ENCODE assay signal across 31 mouse cellular contexts in genomic region chr1:25644256-25644655, GRCm38 (mm10).
DNase-seq lines count a peak whose midpoint lies in the region; ATAC-seq and TF ChIP-seq lines count a peak whose summit lies in the region.
"Had no signal": no experiment of that assay in that cellular context is flagged by ENCODE, and none has a peak within 500 bp of the region (broad histone marks: within the 10 kb centered on the region; RNA-seq: fewer than 3 reads in every experiment).

No protein-coding gene starts in this region.

- no peak overlapping the region for H3K4me2 ChIP-seq in forebrain, postnatal 0 days (ENCODE audit: low read depth)
- no peak overlapping the region for H3K4me2 ChIP-seq in forebrain, embryonic 12.5 days
- H3K4me2 ChIP-seq: embryonic facial prominence, embryonic 13.5 days; forebrain, embryonic 13.5 days; heart, embryonic 12.5 days; heart, embryonic 15.5 days; hindbrain, embryonic 13.5 days had no signal

- peak; percentile 26 for DNase-seq in forebrain, postnatal 0 days
- peak; percentile 14 to 29 for DNase-seq in layer of hippocampus, adult 2 months (ENCODE audit: low spot score in 2 of 2)
- DNase-seq in layer of hippocampus, adult 11-12 months (ENCODE audit: low spot score): no peak
- peak; percentile 16 for DNase-seq in right cerebral cortex, postnatal 25 days
- DNase-seq in right cerebral cortex, adult 2 months (ENCODE audit: low spot score in 2 of 2): no peak
- DNase-seq in thymus, postnatal 0 days (ENCODE audit: low spot score): no peak
- DNase-seq: adrenal gland, postnatal 10 days; adrenal gland, postnatal 36 days; cerebellum, adult 11 months; cerebellum, adult 2 months; cerebellum, adult 9-11 months; cerebellum, postnatal 25 days; embryo, embryonic 11 days; gastrocnemius, postnatal 25 days; heart, adult 18-20 months; heart, postnatal 10 days; heart, postnatal 36 days had no signal

- H3K27ac ChIP-seq in forebrain, postnatal 0 days (ENCODE audit: low read depth, low read length): no peak overlapping the region
- no peak overlapping the region for H3K27ac ChIP-seq in forebrain, embryonic 12.5 days
- H3K27ac ChIP-seq in layer of hippocampus, adult 2 months: peak overlapping the region; percentile 24; the same call in 1 of the 2 replicates
- H3K27ac ChIP-seq: embryonic facial prominence, embryonic 10.5 days; embryonic facial prominence, embryonic 13.5 days; forebrain, embryonic 13.5 days; heart, embryonic 15.5 days; hindbrain, embryonic 10.5 days; hindbrain, embryonic 13.5 days had no signal

- H3K27me3 ChIP-seq in forebrain, postnatal 0 days (ENCODE audit: insufficient read depth, low read length): no peaks in the 10 kb centered on the region
- no peaks in the 10 kb centered on the region for H3K27me3 ChIP-seq in forebrain, embryonic 12.5 days
- H3K27me3 ChIP-seq: CH12.LX; embryonic facial prominence, embryonic 13.5 days; forebrain, embryonic 13.5 days; heart, embryonic 12.5 days; heart, embryonic 15.5 days; hindbrain, embryonic 13.5 days had no signal

- no peak overlapping the region for H3K9ac ChIP-seq in forebrain, postnatal 0 days
- no peak overlapping the region for H3K9ac ChIP-seq in forebrain, embryonic 12.5 days
- H3K9ac ChIP-seq: embryonic facial prominence, embryonic 13.5 days; forebrain, embryonic 13.5 days; heart, embryonic 12.5 days; heart, embryonic 15.5 days; hindbrain, embryonic 13.5 days had no signal

- no peaks in the 10 kb centered on the region for H3K36me3 ChIP-seq in forebrain, postnatal 0 days (ENCODE audit: insufficient read depth)
- H3K36me3 ChIP-seq in forebrain, embryonic 12.5 days (replicated peaks): no peaks in the 10 kb centered on the region
- H3K36me3 ChIP-seq: embryonic facial prominence, embryonic 10.5 days; embryonic facial prominence, embryonic 13.5 days; G1E; heart, embryonic 12.5 days; heart, embryonic 15.5 days; hindbrain, embryonic 10.5 days; hindbrain, embryonic 13.5 days had no signal

- H3K4me3 ChIP-seq in forebrain, postnatal 0 days (ENCODE audit: low read depth, low read length): no peak overlapping the region
- H3K4me3 ChIP-seq in forebrain, embryonic 12.5 days (replicated peaks): no peak overlapping the region
- no peak overlapping the region for H3K4me3 ChIP-seq in layer of hippocampus, adult 2 months
- H3K4me3 ChIP-seq: embryonic facial prominence, embryonic 10.5 days; embryonic facial prominence, embryonic 13.5 days; erythroblast, embryonic 14.5 days; forebrain, embryonic 13.5 days; heart, embryonic 12.5 days; heart, embryonic 15.5 days; hindbrain, embryonic 10.5 days; hindbrain, embryonic 13.5 days had no signal

- WGBS in forebrain, postnatal 0 days: 62% methylated on average over 5 of the region's 5 CpGs
- 88% methylated on average over 5 of the region's 5 CpGs for WGBS in forebrain, embryonic 12.5 days

- ATAC-seq in forebrain, postnatal 0 days: peak; percentile 67
- ATAC-seq in forebrain, embryonic 12.5 days (ENCODE audit: low FRiP score): no peak
- ATAC-seq: forebrain, embryonic 13.5 days; forebrain, embryonic 16.5 days; hindbrain, embryonic 16.5 days; Patski had no signal

- no peak for TF ChIP-seq CTCF in forebrain, postnatal 0 days (IDR thresholded peaks at IDR 0.05; ENCODE audit: low read depth)
- no peak for TF ChIP-seq CTCF in layer of hippocampus, adult 2 months (conservative IDR thresholded peaks at IDR 0.05)

- no peaks in the 10 kb centered on the region for H3K9me3 ChIP-seq in forebrain, postnatal 0 days (ENCODE audit: low read length)
- H3K9me3 ChIP-seq in forebrain, embryonic 12.5 days: no peaks in the 10 kb centered on the region
- H3K9me3 ChIP-seq: embryonic facial prominence, embryonic 10.5 days; embryonic facial prominence, embryonic 13.5 days; forebrain, embryonic 13.5 days; G1E; heart, embryonic 12.5 days; heart, embryonic 15.5 days; hindbrain, embryonic 10.5 days; hindbrain, embryonic 13.5 days had no signal

- peaks cover 4% of the 10 kb centered on the region; the same call in 1 of the 2 replicates for H3K4me1 ChIP-seq in forebrain, postnatal 0 days (ENCODE audit: insufficient read depth)
- no peaks in the 10 kb centered on the region for H3K4me1 ChIP-seq in forebrain, embryonic 12.5 days
- H3K4me1 ChIP-seq: embryonic facial prominence, embryonic 10.5 days; embryonic facial prominence, embryonic 13.5 days; forebrain, embryonic 13.5 days; heart, embryonic 12.5 days; heart, embryonic 15.5 days; hindbrain, embryonic 10.5 days; hindbrain, embryonic 13.5 days had no signal

Comparison
In these comparisons a context has a peak if more than half of its experiments do, and no peak if none do; other contexts are left out.
1. DNase-seq: peak in forebrain, postnatal 0 days (single experiment), layer of hippocampus, adult 2 months (2 of 2) and right cerebral cortex, postnatal 25 days (single experiment); none in layer of hippocampus, adult 11-12 months (single experiment), right cerebral cortex, adult 2 months (0 of 2) and thymus, postnatal 0 days (single experiment).